Mouse (Mus musculus) neural tube, embryonic 10.5 days (tissue): ENCODE results near the gene AC134908.4.

Source experiments
- DNase-seq: peaks from one replicate; pipeline ENCODE4 v3.0.0-alpha.2; 2017; ENCODE audit warnings: low spot score; ENCODE audit errors: extremely low spot score

Gene AC134908.4

GRCm38 (mm10) chr17:25795609-25796092, at the start of gene AC134908.4:
Gene AC134908.4, minus strand, starts transcription at chr17:25795659.
- peak; percentile 88 for DNase-seq

GRCm38 (mm10) chr17:25844396-25844901, 49.0 kb upstream of the AC134908.4 start, which contains the start of gene Rhot2:
Gene Rhot2, minus strand, starts transcription at chr17:25844851.
- peak; percentile 94 for DNase-seq

GRCm38 (mm10) chr17:25843636-25844395, 48.4 kb upstream of the AC134908.4 start:
- no peak for DNase-seq

GRCm38 (mm10) chr17:25843122-25843521, 47.7 kb upstream of the AC134908.4 start:
- DNase-seq: no peak

GRCm38 (mm10) chr17:25842509-25842908, 47.0 kb upstream of the AC134908.4 start:
- DNase-seq: no peak

- no peak for DNase-seq
These were observed 45.8 kb upstream of the AC134908.4 start, which contains the start of gene Gm20683 for GRCm38 (mm10) chr17:25841117-25841880. Gene Gm20683, minus strand, starts transcription at chr17:25841763.

GRCm38 (mm10) chr17:25840519-25840918, 45.1 kb upstream of the AC134908.4 start:
- DNase-seq: no peak

- no peak for DNase-seq
These were observed 44.2 kb upstream of the AC134908.4 start for GRCm38 (mm10) chr17:25839455-25840235.

- no peak for DNase-seq
These were observed 43.4 kb upstream of the AC134908.4 start for GRCm38 (mm10) chr17:25838904-25839303.

- DNase-seq: no peak
These were observed 42.1 kb upstream of the AC134908.4 start for GRCm38 (mm10) chr17:25837533-25837932.

- peak; percentile 61 for DNase-seq
These were observed 41.6 kb upstream of the AC134908.4 start, which contains the start of gene Rhbdl1 for GRCm38 (mm10) chr17:25837076-25837410. Gene Rhbdl1, minus strand, starts transcription at chr17:25837295.

- DNase-seq: peak; percentile 35
These were observed 41.1 kb upstream of the AC134908.4 start for GRCm38 (mm10) chr17:25836397-25837075.

GRCm38 (mm10) chr17:25835816-25836215, 40.4 kb upstream of the AC134908.4 start:
- no peak for DNase-seq

GRCm38 (mm10) chr17:25835301-25835700, 39.8 kb upstream of the AC134908.4 start:
- no peak for DNase-seq

- no peak for DNase-seq
These were observed 39.2 kb upstream of the AC134908.4 start for GRCm38 (mm10) chr17:25834595-25835222.

GRCm38 (mm10) chr17:25833961-25834594, 38.6 kb upstream of the AC134908.4 start:
- no peak for DNase-seq

- DNase-seq: no peak
These were observed 37.8 kb upstream of the AC134908.4 start, which contains the start of gene Stub1 for GRCm38 (mm10) chr17:25833291-25833663. Gene Stub1, minus strand, starts transcription at chr17:25833404.

- peak; percentile 100 for DNase-seq
These were observed 37.2 kb upstream of the AC134908.4 start for GRCm38 (mm10) chr17:25832436-25833290.
